Mouse (Mus musculus) myocyte (in vitro differentiated cells): ENCODE measurements at regions not wholly inside any gene's neighbourhood (a gene's known extent, or its start where the extent isn't known, plus 50 kb on each side); places are given as distances from the start of the nearest gene placed in this dataset.

Source experiments
- H3K27me3 ChIP-seq: one replicate; pipeline ENCODE4 v1.6.1; 2011; ENCODE audit not compliant: control insufficient read depth, insufficient read depth, insufficient read length
- H3K36me3 ChIP-seq: one replicate; pipeline ENCODE4 v1.6.1; 2011; ENCODE audit not compliant: control insufficient read depth, insufficient read depth
- H3K4me2 ChIP-seq: one replicate; pipeline ENCODE4 v1.6.1; 2011; ENCODE audit warnings: low read depth, control low read depth
- H3K4me3 ChIP-seq: one replicate; pipeline ENCODE4 v1.5.1; 2011; ENCODE audit warnings: mild to moderate bottlenecking, control low read depth, moderate library complexity
- H3K79me2 ChIP-seq: one replicate; pipeline ENCODE4 v1.6.1; 2011; ENCODE audit not compliant: control insufficient read depth, insufficient read depth
- H3ac ChIP-seq: one replicate; pipeline ENCODE4 v1.6.1; 2011; ENCODE audit not compliant: control insufficient read depth, insufficient read length
- CEBPB ChIP-seq: IDR thresholded peaks from 2 replicates; pipeline ENCODE4 v1.6.1; 2011; ENCODE audit warnings: mild to moderate bottlenecking, moderate library complexity; ENCODE audit not compliant: poor library complexity, insufficient read depth, severe bottlenecking
- E2F4 ChIP-seq: IDR thresholded peaks from one replicate; pipeline ENCODE4 v1.6.1; 2011; ENCODE audit warnings: mild to moderate bottlenecking, control low read depth, moderate library complexity; ENCODE audit not compliant: insufficient read depth
- MAX ChIP-seq: IDR thresholded peaks from one replicate; pipeline ENCODE4 v1.6.1; 2011; ENCODE audit warnings: low read depth, mild to moderate bottlenecking, control low read depth
- MYOD1 ChIP-seq, 3 experiments: IDR thresholded peaks; one replicate each; pipeline ENCODE4 v1.6.1; 2011; ENCODE audit warnings: control low read depth in 2 of 3, low read depth in 2 of 3, mild to moderate bottlenecking in 2 of 3, moderate library complexity in 1 of 3; ENCODE audit not compliant: insufficient read length in 2 of 3, control insufficient read depth in 1 of 3
- MYOG ChIP-seq, 3 experiments: IDR thresholded peaks; one replicate each; pipeline ENCODE4 v1.6.1; 2011; ENCODE audit warnings: control low read depth in 2 of 3, low read depth in 2 of 3, mild to moderate bottlenecking in 2 of 3; ENCODE audit not compliant: insufficient read length in 2 of 3, control insufficient read depth in 1 of 3, insufficient read depth in 1 of 3
- POLR2A ChIP-seq: IDR thresholded peaks from one replicate; pipeline ENCODE4 v1.6.1; 2011; ENCODE audit warnings: low read depth, mild to moderate bottlenecking, control low read depth, moderate library complexity; ENCODE audit not compliant: insufficient read length
- POLR2AphosphoS2 ChIP-seq: IDR thresholded peaks from one replicate; pipeline ENCODE4 v1.6.1; 2011; ENCODE audit warnings: low read depth, control low read depth; ENCODE audit not compliant: insufficient read length
- REST ChIP-seq: IDR thresholded peaks from one replicate; pipeline ENCODE4 v1.6.1; 2011; ENCODE audit warnings: mild to moderate bottlenecking, control low read depth, moderate library complexity; ENCODE audit not compliant: insufficient read depth, insufficient read length
- SRF ChIP-seq: IDR thresholded peaks from one replicate; pipeline ENCODE4 v1.6.1; 2011; ENCODE audit warnings: low read depth; ENCODE audit not compliant: control insufficient read depth, insufficient read length
- TCF12 ChIP-seq: IDR thresholded peaks from one replicate; pipeline ENCODE4 v1.6.1; 2011; ENCODE audit warnings: mild to moderate bottlenecking, control low read depth; ENCODE audit not compliant: poor library complexity, insufficient read depth, severe bottlenecking
- TCF3 ChIP-seq: IDR thresholded peaks from one replicate; pipeline ENCODE4 v1.6.1; 2011; ENCODE audit warnings: low read depth, control low read depth; ENCODE audit not compliant: insufficient read length
- USF1 ChIP-seq: IDR thresholded peaks from one replicate; pipeline ENCODE4 v1.6.1; 2011; ENCODE audit warnings: low read depth, mild to moderate bottlenecking, control low read depth, moderate library complexity

DNA sequence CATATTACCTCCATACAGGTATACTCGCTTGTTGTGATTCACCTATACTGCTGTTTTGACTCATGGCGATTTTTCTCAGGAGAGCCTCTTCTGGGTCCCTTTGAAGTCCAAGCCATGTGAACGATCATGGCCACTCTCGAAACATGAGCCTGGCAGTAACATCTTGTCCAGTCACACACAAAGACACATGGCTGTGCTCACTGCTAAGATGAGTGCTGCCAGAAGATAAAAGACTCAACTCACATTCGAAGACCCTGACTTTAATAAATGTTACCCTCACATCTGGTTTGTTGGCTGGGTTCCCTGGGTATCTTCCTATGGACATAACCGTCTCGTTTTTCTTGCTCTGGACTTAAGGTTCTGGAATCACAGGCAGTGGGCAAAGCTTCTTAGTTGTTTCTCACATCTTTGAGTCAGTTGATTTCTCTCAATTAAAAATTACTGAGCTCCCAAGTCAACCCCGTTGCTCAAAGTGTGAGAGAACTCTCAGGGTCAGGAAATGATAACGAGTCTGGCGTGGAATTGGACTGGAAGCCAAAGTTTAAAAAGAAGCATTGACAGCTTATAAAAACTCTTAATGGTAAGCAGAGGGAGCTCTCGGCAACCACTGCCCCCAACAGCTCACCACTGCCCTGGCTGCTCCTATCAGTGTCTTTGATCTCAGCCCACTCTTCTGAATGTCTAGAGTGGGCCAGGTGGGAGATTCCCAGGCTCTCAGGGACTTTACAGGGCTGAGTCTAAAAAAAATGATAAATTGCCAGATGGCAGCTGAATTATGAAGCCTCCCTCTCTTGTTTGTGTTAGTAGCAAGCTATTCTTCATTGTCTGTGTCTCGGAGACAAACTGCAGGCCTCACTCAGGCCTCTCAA lies 539.6 kb downstream of the Epha4 start:
- Histone ChIP-seq H3K79me2 (no peaks in the 10 kb centered on the region), H3ac (no peak overlapping the region), H3K36me3 (no peaks in the 10 kb centered on the region), H3K27me3 (no peaks in the 10 kb centered on the region), H3K4me3 (no peak overlapping the region), H3K4me2 (no peak overlapping the region)
- TF ChIP-seq POLR2AphosphoS2: no peak
- no peak for TF ChIP-seq MYOD1 (IDR thresholded peaks at IDR 0.05; ENCODE audit: control insufficient read depth in 1 of 3, insufficient read length in 2 of 3, low read depth in 2 of 3)
- no peak for TF ChIP-seq POLR2A
- no peak for TF ChIP-seq TCF12
- no peak for TF ChIP-seq REST
- no peak for TF ChIP-seq SRF

DNA sequence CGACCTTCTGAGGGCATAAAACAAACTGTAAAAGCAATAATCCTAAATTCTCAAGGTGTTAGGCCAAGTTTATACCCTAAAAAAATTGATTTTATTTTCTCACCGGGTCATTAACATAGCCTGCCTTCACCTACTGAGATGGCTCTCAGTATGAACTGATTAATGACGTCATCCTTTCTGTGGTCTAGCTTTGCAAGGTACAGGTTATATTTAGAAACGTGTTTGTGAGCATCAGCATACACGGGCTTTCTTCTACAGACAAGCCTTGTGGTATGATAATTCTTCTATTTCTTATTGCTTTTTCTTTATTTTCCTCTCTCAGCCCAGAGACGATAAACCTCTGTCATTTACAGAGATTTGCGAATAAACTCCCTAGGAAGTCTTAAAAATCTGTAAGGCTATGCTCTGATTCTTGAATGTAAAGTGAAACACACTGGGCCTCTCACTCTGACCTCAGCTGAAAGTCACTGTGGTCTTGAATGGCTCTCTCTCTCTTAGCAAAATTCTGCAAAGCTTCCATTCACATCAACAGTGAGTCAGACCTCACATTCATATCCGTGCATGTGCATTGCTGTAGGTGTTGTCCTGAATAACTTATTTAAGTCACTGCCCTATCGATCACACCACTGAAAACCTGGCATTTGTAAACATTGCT lies 534.3 kb downstream of the Epha4 start:
- Histone ChIP-seq H3ac (no peak overlapping the region), H3K36me3 (no peaks in the 10 kb centered on the region), H3K27me3 (no peaks in the 10 kb centered on the region), H3K79me2 (no peaks in the 10 kb centered on the region), H3K4me2 (no peak overlapping the region), H3K4me3 (no peak overlapping the region)
- TF ChIP-seq USF1 (no peak), MYOG (IDR thresholded peaks at IDR 0.05; ENCODE audit: control insufficient read depth in 1 of 3, insufficient read depth in 1 of 3, insufficient read length in 2 of 3, low read depth in 2 of 3) (no peak), MAX (no peak), POLR2A (no peak), REST (no peak), SRF (no peak)

DNA sequence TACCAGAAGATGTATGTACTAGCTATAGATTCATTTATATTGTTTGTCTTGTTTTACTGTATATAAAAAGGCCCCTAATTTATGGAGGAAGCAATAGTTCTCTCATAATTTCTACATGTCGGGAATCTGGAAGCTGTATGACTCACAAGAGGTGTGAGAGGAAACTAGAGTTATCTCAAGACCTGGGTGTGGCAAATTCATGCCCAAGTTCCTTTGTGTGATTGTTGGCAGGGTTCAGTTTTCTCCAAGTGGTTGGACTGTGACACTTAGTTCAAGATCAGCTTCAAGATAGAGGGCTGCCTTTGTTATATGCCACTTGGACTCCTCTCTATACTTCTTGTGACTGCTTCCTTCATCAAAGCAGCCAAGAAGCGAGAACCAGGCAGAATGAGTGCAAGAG lies 521.1 kb downstream of the Epha4 start:
- no peaks in the 10 kb centered on the region for H3K36me3 ChIP-seq
- H3ac ChIP-seq: no peak overlapping the region
- H3K27me3 ChIP-seq: no peaks in the 10 kb centered on the region
- TF ChIP-seq MAX: no peak
- TF ChIP-seq E2F4: no peak
- no peak for TF ChIP-seq MYOG (IDR thresholded peaks at IDR 0.05; ENCODE audit: control insufficient read depth in 1 of 3, insufficient read depth in 1 of 3, insufficient read length in 2 of 3, low read depth in 2 of 3)
- TF ChIP-seq TCF3: no peak
- TF ChIP-seq POLR2AphosphoS2: no peak
- TF ChIP-seq TCF12: no peak
- no peak for TF ChIP-seq SRF
- no peak for TF ChIP-seq POLR2A
- TF ChIP-seq CEBPB: no peak
- no peak for TF ChIP-seq USF1
- no peak for TF ChIP-seq REST
- no peak for TF ChIP-seq MYOD1 (IDR thresholded peaks at IDR 0.05; ENCODE audit: control insufficient read depth in 1 of 3, insufficient read length in 2 of 3, low read depth in 2 of 3)
- H3K79me2 ChIP-seq: no peaks in the 10 kb centered on the region
- H3K4me2 ChIP-seq: no peak overlapping the region
- no peak overlapping the region for H3K4me3 ChIP-seq

GRCm38 (mm10) chr1:77008001-77008400 lies 506.9 kb downstream of the Epha4 start:
- Histone ChIP-seq H3K27me3 (no peaks in the 10 kb centered on the region), H3ac (no peak overlapping the region), H3K36me3 (no peaks in the 10 kb centered on the region), H3K4me2 (no peak overlapping the region), H3K4me3 (no peak overlapping the region), H3K79me2 (no peaks in the 10 kb centered on the region)
- TF ChIP-seq MYOD1 (IDR thresholded peaks at IDR 0.05; ENCODE audit: control insufficient read depth in 1 of 3, insufficient read length in 2 of 3, low read depth in 2 of 3) (no peak), E2F4 (no peak), POLR2AphosphoS2 (no peak), POLR2A (no peak), REST (no peak), MYOG (IDR thresholded peaks at IDR 0.05; ENCODE audit: control insufficient read depth in 1 of 3, insufficient read depth in 1 of 3, insufficient read length in 2 of 3, low read depth in 2 of 3) (no peak), TCF12 (no peak), USF1 (no peak), TCF3 (no peak), CEBPB (no peak), MAX (no peak), SRF (no peak)

GRCm38 (mm10) chr1:77010608-77011214 lies 504.2 kb downstream of the Epha4 start:
- no peak for TF ChIP-seq POLR2AphosphoS2
- no peak for TF ChIP-seq POLR2A
- no peak for TF ChIP-seq E2F4
- no peak for TF ChIP-seq USF1
- TF ChIP-seq MAX: no peak
- no peak for TF ChIP-seq SRF
- TF ChIP-seq REST: no peak
- TF ChIP-seq CEBPB: no peak
- no peak for TF ChIP-seq MYOG (IDR thresholded peaks at IDR 0.05; ENCODE audit: control insufficient read depth in 1 of 3, insufficient read depth in 1 of 3, insufficient read length in 2 of 3, low read depth in 2 of 3)
- no peak for TF ChIP-seq TCF12
- no peak for TF ChIP-seq TCF3
- no peak for TF ChIP-seq MYOD1 (IDR thresholded peaks at IDR 0.05; ENCODE audit: control insufficient read depth in 1 of 3, insufficient read length in 2 of 3, low read depth in 2 of 3)
- Histone ChIP-seq H3K4me3 (no peak overlapping the region), H3K27me3 (no peaks in the 10 kb centered on the region), H3K36me3 (no peaks in the 10 kb centered on the region), H3ac (no peak overlapping the region), H3K79me2 (no peaks in the 10 kb centered on the region), H3K4me2 (no peak overlapping the region)
